Mouse (Mus musculus) small intestine, adult 2 months (tissue): ENCODE results near the gene Wrap53.

Experiments used
- CTCF ChIP-seq: fragments of 200-500 bp; IDR thresholded peaks from 2 replicates; pipeline ENCODE4 v1.5.1; 2012; ENCODE audit warnings: low read depth, mild to moderate bottlenecking, control low read depth, inconsistent platforms, low read length, moderate library complexity, mixed read lengths; ENCODE audit not compliant: insufficient replicate concordance, insufficient read length; ENCODE audit errors: extremely low read depth
- POLR2A ChIP-seq: fragments of 200-500 bp; IDR thresholded peaks from 2 replicates; pipeline ENCODE4 v1.6.1; 2012; ENCODE audit warnings: low read depth, mild to moderate bottlenecking, control low read depth, inconsistent platforms, low read length, moderate library complexity

DNA sequence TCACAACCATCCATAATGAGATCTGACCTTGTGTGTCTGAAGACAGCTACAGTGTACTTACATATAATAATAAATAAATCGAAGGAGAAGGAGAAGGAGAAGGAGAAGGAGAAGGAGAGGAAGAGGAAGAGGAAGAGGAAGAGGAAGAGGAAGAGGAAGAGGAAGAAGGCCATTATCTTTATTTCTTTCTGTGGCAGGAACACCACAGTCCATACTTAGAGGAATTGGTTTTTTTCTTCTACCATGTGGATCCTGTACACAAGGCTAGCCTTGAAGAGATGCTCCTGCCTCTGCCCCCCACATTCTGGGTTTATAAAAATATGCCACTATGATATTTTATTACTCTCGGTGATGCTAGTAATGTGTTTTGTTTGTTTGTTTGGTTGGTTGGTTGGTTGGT, 26.8 kb upstream of the Wrap53 start:
- no peak for TF ChIP-seq POLR2A
- TF ChIP-seq CTCF, result no peak
